Mouse (Mus musculus) spleen, adult 2 months (tissue): ENCODE measurements around the gene Mgat4a. TPM values are rescaled to one million over a fixed set of nuclear protein-coding genes. Genes with fewer than 3 reads are reported as not detected.

Source experiments
- DNase-seq, 2 experiments: peaks; one replicate each; pipeline versions ENCODE4 v3.0.0 to v3.0.0-alpha.2; 2012 to 2021; ENCODE audit warnings: low spot score in 2 of 2, low read depth in 1 of 2
- H3K27ac ChIP-seq: fragments of 200-500 bp; 2 replicates; pipeline ENCODE4 v1.5.1; 2012; ENCODE audit warnings: low read length, inconsistent platforms; ENCODE audit not compliant: insufficient read depth
- H3K27me3 ChIP-seq: fragments of 200-500 bp; 2 replicates; pipeline ENCODE4 v1.6.1; 2012; ENCODE audit warnings: mild to moderate bottlenecking, moderate library complexity, low read length, inconsistent platforms; ENCODE audit not compliant: control insufficient read depth, insufficient read depth
- H3K36me3 ChIP-seq: fragments of 200-500 bp; 2 replicates; pipeline ENCODE4 v1.6.1; 2012; ENCODE audit warnings: mild to moderate bottlenecking, low read length, inconsistent platforms; ENCODE audit not compliant: control insufficient read depth, insufficient read depth
- H3K4me1 ChIP-seq: fragments of 200-500 bp; 2 replicates; pipeline ENCODE4 v1.6.1; 2011; ENCODE audit warnings: inconsistent platforms; ENCODE audit not compliant: control insufficient read depth, insufficient read depth, insufficient read length
- H3K4me3 ChIP-seq: fragments of 200-500 bp; 2 replicates; pipeline ENCODE4 v1.5.1; 2011; ENCODE audit warnings: mild to moderate bottlenecking, inconsistent platforms; ENCODE audit not compliant: insufficient read depth, insufficient read length; ENCODE audit errors: extremely low read depth
- CTCF ChIP-seq: fragments of 200-500 bp; IDR thresholded peaks from 2 replicates; pipeline ENCODE4 v1.5.1; 2011; ENCODE audit warnings: mild to moderate bottlenecking, inconsistent platforms; ENCODE audit not compliant: insufficient read depth, insufficient read length, insufficient replicate concordance; ENCODE audit errors: extremely low read depth
- POLR2A ChIP-seq: fragments of 200-500 bp; IDR thresholded peaks from 2 replicates; pipeline ENCODE4 v1.6.1; 2011; ENCODE audit warnings: low read depth, low read length, inconsistent platforms
- WGBS: fragments of 180-500 bp; shearing (Covaris S2); methylation state at CpG from one replicate; pipeline ENCODE4 v1.1.7; 2018; 5-methylcytosine and 5-hydroxymethylcytosine counted together
- polyA plus RNA-seq: library from polyadenylated mRNA; depleted of rRNA; stranded (reverse); fragments of >200 nt; gene quantifications from 2 replicates; pipeline ENCODE4 v1.2.3, GENCODE M21; 2012

The Mgat4a gene
- polyA plus RNA-seq, 1 experiment = 8.4 TPM

DNA sequence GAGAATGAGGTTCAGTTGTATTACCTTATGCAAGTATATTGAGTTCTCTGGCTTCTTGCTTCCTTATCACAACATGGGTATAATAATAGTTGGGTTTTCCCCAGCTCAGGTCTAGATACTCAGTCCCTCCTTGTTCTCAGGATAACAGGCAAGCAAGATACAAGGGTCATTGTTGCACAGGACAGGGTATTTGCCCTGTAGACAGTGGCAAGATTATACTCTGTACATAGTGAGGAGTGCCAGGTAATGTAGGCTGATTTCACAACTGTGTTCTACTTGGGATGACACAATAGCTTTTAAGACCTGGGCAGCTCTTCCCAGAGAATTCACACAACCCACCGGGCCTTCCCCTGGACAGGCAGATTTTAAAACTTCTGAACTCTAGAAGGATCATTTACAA is 27.6 kb upstream of the Mgat4a start:
- H3K27me3 ChIP-seq = no peaks in the 10 kb centered on the region
- H3K36me3 ChIP-seq = no peaks in the 10 kb centered on the region
- no peak overlapping the region for H3K27ac ChIP-seq
- TF ChIP-seq CTCF = no peak
- no peak for TF ChIP-seq POLR2A
- peaks cover 5% of the 10 kb centered on the region for H3K4me1 ChIP-seq
- no peak overlapping the region for H3K4me3 ChIP-seq
- 95% methylated on average over 1 of the region's 1 CpGs for WGBS
- no peak for DNase-seq

DNA sequence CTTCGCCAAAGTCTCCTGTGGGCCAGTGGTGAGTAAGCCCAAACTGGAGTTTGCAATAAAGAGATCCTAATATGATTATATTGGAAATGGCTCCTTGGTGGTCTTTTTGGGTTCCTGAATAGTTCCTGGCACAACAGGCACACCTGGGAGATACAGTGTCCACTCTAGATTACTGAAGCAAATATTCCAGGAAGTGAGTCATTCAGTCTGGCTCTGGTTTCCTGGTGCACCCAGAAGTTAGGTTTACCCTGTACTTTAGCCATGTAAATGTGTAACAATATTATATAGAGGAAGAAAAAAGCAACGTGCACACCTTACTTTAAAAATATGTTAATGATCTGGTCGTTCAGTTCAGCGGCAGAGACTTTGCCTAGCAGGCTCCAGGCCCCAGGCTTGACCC is 25.9 kb upstream of the Mgat4a start:
- DNase-seq = no peak

GRCm38 (mm10) chr1:37566344-37566743 is 25.5 kb upstream of the Mgat4a start:
- Histone ChIP-seq H3K4me3 (no peak overlapping the region), H3K4me1 (peaks cover 5% of the 10 kb centered on the region), H3K27ac (no peak overlapping the region), H3K36me3 (no peaks in the 10 kb centered on the region), H3K27me3 (no peaks in the 10 kb centered on the region)
- DNase-seq = no peak
- 33% methylated on average over 2 of the region's 2 CpGs for WGBS
- TF ChIP-seq CTCF = no peak
- no peak for TF ChIP-seq POLR2A

More for the DNA sequence above, 25.9 kb upstream of the Mgat4a start:
- no peaks in the 10 kb centered on the region for H3K27me3 ChIP-seq
- TF ChIP-seq CTCF (no peak), POLR2A (no peak)
- 33% methylated on average over 4 of the region's 4 CpGs for WGBS
- H3K4me3 ChIP-seq = no peak overlapping the region
- H3K27ac ChIP-seq = no peak overlapping the region
- H3K36me3 ChIP-seq = no peaks in the 10 kb centered on the region
- H3K4me1 ChIP-seq = peaks cover 5% of the 10 kb centered on the region

GRCm38 (mm10) chr1:37565396-37565795 is 24.6 kb upstream of the Mgat4a start:
- no peak for DNase-seq
- Histone ChIP-seq H3K36me3 (no peaks in the 10 kb centered on the region), H3K27me3 (no peaks in the 10 kb centered on the region), H3K27ac (no peak overlapping the region), H3K4me1 (peaks cover 5% of the 10 kb centered on the region), H3K4me3 (no peak overlapping the region)
- TF ChIP-seq CTCF (no peak), POLR2A (no peak)
- WGBS = 87% methylated on average over 6 of the region's 6 CpGs

GRCm38 (mm10) chr1:37561955-37562354 is 21.1 kb upstream of the Mgat4a start:
- TF ChIP-seq CTCF (no peak), POLR2A (no peak)
- Histone ChIP-seq H3K36me3 (no peaks in the 10 kb centered on the region), H3K4me1 (peaks cover 4% of the 10 kb centered on the region), H3K4me3 (no peak overlapping the region), H3K27me3 (no peaks in the 10 kb centered on the region), H3K27ac (no peak overlapping the region)
- 15% methylated on average over 3 of the region's 3 CpGs for WGBS
- no peak for DNase-seq

DNA sequence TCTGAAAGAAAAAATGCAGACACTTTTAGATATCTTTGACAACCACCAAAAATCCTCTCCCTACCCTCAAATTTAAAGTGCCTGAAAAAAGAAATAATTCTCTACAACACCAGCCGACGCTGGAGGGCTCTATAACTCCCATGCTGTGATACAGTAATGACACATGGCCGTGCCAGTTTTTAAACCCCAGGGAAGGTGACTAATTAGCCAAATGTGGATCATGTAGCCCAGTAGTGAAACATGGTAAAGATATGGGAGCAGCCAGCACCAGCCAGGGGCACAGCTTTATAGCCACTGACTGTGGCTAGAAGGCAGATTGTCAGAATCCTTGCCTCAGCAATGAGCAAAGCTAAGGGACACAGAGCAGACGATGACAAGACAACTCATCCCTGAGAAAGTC is 19.5 kb upstream of the Mgat4a start:
- Histone ChIP-seq H3K36me3 (no peaks in the 10 kb centered on the region), H3K4me1 (no peaks in the 10 kb centered on the region; the same call in none of the 2 replicates), H3K4me3 (no peak overlapping the region), H3K27ac (no peak overlapping the region), H3K27me3 (no peaks in the 10 kb centered on the region)
- TF ChIP-seq CTCF = no peak
- WGBS = 83% methylated on average over 4 of the region's 4 CpGs
- DNase-seq = no peak

DNA sequence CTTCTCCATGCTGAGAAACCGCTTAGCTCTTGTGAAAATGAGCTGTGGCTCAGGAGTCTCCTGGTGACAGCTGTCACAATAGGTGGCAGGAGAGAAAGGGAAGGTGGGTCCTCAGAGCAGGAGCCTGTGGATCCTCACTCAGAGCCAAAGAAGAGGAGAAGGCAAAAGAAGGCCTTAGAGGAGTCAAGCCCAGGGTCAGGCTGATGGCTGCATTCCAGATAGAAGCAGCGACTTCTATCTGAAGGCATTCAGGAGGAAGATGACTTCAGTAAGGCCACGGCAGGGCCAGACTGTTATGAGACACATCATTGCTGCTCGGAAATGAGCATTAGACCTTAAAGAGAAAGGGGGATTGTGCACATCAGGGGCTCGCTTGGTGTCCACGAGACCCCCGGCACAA is 11.2 kb upstream of the Mgat4a start:
- Histone ChIP-seq H3K36me3 (no peaks in the 10 kb centered on the region), H3K27ac (no peak overlapping the region), H3K4me3 (no peak overlapping the region), H3K27me3 (no peaks in the 10 kb centered on the region), H3K4me1 (no peaks in the 10 kb centered on the region)
- DNase-seq = no peak
- WGBS = 83% methylated on average over 7 of the region's 7 CpGs
- TF ChIP-seq CTCF = no peak
